Mouse (Mus musculus): ENCODE measurements around the gene Uggt2.

Gene Uggt2

DNA sequence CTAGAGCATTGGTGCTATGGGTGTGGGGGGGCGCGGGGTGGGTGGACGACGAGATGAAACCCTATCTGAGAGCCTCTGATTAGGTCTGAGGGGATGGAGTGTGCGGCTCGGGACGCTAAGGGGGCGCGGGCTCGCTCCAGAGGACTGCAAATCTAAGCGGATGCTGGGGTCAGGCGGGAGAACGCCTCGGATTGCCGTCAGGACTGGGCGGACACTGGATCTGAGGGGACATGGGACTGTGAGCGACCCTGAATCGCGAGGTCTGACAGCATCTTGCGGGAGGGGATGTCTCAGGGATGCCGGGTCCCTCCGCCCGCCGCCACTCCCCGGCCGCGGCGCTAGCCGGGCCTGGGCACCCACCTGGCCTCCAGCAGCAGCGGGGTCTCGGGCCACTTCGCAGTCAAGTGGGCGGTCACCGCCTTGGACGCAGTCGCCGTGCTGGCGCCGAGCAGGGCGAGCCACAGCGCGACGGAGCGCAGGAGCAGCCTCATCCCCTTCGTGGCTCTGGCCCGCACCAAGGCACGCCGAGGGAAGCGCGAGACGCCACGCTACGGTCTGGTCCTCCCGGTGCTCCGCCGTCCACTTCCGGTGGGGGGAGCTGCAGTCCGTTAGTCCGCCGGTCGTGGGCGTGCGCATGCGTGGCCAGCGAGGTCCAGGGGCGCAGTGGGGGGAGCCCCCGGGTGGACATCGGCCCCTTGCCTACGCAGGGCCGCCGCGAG lies at the start of gene Uggt2:
Uggt2 (minus strand) TSS at position 580 of the 719 bp plus-strand sequence.
- DNase-seq: peak; percentile 86

GRCm38 (mm10) chr14:119139381-119139950 lies 40.2 kb upstream of the Uggt2 start:
- no peak for DNase-seq

DNA sequence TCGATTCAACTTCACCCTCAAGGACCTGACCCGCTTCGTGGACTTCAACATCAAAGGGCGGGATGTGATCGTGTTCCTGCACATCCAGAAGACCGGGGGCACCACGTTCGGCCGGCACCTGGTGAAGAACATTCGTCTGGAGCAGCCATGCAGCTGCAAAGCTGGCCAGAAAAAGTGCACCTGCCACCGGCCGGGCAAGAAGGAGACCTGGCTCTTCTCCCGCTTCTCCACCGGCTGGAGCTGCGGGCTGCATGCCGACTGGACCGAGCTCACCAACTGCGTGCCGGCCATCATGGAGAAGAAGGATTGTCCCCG lies 39.5 kb upstream of the Uggt2 start:
- DNase-seq: no peak

- DNase-seq: no peak
Observed at GRCm38 (mm10) chr14:119137906-119138785, 38.9 kb upstream of the Uggt2 start, which contains the start of gene Hs6st3. Gene Hs6st3, plus strand, starts transcription at chr14:119138341.

DNA sequence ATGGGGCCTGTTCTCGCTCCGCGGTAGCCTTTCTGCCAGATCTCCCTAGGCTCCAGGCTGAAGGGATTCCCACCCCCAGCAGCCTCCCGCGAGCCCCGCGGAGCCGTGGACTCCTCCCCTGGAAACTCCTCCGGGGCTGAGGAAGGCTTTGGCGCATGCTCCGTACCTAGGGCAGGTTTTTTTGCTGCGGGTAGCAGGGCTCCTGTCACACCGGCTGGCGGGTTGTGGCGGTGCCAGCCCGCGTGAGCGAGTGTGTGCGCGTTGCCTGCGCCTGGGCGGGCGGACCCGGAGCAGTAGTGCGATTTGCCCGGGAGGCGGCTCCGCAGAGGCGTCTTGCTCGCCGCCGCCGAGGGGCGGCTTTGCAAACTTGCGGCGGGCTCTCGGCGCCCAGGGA lies 38.3 kb upstream of the Uggt2 start:
- peak; percentile 69 for DNase-seq

- DNase-seq: no peak
Observed at GRCm38 (mm10) chr14:119127330-119127729, 28.1 kb upstream of the Uggt2 start.

DNA sequence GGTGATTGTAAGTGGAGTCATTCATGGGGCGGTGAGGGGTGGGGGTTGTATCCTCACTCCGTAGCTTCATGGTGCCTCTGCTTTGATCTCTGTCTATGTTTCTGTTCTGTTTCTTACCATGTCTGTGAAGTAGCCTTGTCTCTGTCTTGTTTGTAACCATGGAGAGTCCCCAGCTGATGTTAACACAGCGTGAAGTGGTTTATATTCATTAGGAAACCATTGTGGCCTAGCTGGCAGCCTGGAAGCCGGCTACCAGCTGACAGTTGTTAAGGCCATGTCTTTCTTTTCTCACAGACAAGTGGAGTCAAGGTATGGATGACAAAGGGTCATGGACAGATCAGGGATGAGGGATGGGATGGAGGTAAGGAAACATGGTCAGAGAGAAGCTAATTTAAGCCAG lies 26.6 kb upstream of the Uggt2 start:
- no peak for DNase-seq

GRCm38 (mm10) chr14:119124061-119124460 lies 24.8 kb upstream of the Uggt2 start:
- peak; percentile 60 for DNase-seq

DNA sequence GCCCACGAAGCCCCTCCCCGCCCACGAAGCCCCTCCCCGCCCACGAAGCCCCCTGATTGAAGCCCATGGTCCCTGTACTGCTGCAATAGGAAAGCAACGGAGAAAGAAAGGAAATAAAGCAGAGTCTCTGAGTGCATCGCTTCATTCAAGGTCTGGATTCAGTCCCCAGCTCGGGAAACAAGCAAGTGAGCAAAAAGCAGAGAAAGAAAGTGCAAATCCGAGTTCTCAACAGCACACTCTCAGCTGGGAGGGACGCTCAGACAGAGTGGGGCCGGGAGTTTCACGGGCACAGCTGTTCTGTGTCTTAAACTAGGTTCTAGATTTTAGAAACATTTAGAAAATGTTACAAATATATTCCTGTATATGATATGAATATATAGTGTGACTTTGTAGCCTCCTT lies 24.4 kb upstream of the Uggt2 start:
- DNase-seq: no peak

GRCm38 (mm10) chr14:119112558-119112957 lies 13.3 kb upstream of the Uggt2 start:
- no peak for DNase-seq

DNA sequence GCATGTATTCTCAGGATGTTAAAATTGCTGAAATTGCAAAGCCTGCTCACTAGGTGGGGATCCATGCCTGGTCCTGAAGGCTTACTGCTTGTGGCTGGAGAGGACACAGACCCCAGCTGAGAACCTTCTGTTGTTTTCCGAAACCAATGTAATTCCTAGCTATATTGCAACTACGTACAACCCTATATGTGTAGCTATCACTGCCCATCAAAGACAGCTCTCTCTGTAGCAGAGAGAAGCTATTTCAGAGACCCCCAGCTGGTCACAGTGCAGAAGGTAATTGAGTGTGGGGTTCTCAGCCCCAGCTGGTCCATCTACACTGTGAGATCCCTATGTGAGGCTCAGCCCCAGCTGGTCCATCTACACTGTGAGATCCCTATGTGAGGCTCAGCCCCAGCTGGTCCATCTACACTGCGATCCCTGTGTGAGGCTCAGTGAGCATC lies 10.6 kb upstream of the Uggt2 start:
- DNase-seq: peak; percentile 18

DNA sequence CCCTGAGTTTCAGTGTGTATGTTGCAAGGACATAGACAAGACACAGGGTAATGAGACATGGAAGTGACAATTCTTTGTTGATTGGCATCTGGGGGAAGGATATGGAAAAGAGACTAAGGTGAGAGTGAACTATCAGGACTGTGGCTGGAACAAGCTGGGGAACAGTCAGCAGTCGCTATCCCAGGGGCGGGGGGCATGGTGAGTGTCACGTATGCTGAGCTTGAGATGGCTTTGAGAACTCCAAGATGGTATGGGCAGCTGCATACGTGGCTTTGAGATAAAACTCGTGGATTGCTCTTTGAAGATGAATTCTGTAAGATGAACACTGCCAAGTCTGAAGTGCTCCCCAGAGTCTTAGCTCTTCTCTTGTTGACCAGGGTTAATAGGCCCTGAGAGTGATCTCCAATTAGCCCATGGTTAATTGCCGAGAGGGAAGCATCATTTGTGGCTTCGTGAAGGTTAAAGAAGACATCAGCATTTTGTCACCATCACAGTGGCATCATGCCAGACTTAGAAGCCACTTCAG lies 9.6 kb upstream of the Uggt2 start:
- DNase-seq: peak; percentile 10

DNA sequence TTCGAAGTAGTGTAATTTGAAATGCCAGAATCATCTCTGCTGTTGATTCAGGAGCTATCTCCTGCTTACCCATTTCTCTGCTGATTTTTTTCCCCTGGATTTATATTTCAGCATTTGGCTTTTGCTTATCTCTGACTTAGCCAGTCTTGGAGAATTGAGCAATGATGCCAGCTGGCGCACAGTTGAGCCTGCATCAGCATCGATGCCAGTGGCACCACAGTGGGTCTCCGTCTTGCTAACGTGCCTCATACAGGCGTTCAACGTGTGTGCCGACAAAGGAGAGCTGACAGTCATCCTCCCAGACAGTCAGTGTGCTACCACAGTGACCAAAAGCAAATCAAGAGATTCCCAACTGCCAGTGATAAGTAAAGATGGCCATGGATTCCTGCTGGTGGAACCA lies 8.4 kb upstream of the Uggt2 start:
- no peak for DNase-seq

- no peak for DNase-seq
Observed at GRCm38 (mm10) chr14:119099570-119099891, 301 bp upstream of the Uggt2 start.

- no peak for DNase-seq
Observed at GRCm38 (mm10) chr14:119061811-119062210, 37.4 kb downstream of the Uggt2 start.

- DNase-seq: no peak
Observed at GRCm38 (mm10) chr14:119060682-119061081, 38.5 kb downstream of the Uggt2 start.

DNA sequence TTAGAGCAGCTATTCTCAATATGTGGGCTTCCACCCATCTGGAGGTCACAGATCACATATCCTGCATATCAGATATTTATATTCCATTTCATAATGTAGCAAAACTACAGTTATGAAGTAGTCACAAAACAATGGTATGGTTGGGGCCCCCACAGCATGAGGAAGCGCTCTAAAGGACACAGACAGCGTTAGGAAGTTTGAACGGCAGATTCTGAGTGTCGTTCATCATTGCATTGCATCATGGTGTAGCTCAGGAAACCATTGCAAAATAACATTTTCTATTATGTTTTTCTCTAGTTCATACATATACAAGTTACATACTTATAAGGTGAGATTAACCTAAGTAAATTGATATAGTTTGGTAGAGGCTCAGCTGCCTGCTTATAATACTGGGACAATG lies 42.2 kb downstream of the Uggt2 start:
- no peak for DNase-seq

- DNase-seq: no peak
Observed at GRCm38 (mm10) chr14:119052969-119053368, 46.3 kb downstream of the Uggt2 start.

DNA sequence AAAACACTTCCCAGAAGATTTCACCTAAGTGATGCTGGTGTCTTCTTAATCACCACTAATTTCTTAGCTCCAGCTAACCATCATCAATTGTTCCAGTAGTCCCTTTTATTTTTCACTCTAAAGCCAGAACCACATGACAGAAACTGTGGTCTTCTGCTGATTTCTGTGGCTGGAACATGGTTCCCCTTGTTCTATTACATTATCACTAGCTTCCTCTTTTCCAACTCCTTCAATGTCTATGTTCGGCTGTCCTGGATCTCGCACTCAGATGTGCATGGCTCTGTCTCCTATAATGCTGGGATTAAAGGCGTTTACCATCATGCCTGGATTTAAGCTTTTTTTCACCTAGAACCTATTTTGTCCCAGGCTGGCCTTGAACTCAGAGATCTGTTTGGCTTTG lies 46.9 kb downstream of the Uggt2 start:
- DNase-seq: no peak

DNA sequence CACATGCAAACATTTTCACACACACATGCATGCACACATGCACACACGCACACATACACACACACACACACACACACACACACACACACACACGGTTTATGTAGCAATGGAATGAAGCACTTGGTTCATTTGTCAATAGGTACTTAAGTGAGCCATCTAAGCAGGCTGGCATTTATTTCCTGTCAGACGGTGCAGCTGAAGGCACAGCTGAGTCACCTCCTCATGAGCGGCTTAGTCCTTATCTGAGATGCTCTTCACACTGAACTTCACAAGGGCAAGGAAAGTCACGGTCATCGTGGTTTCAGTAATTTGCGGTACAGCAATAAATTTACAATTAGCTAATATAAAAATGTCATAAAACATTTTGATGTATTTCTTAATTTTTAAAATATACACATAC lies 55.5 kb downstream of the Uggt2 start:
- DNase-seq: no peak

GRCm38 (mm10) chr14:119040253-119040652 lies 59.0 kb downstream of the Uggt2 start:
- DNase-seq: peak; percentile 45

- DNase-seq: no peak
Observed at GRCm38 (mm10) chr14:119037755-119038154, 61.5 kb downstream of the Uggt2 start.

DNA sequence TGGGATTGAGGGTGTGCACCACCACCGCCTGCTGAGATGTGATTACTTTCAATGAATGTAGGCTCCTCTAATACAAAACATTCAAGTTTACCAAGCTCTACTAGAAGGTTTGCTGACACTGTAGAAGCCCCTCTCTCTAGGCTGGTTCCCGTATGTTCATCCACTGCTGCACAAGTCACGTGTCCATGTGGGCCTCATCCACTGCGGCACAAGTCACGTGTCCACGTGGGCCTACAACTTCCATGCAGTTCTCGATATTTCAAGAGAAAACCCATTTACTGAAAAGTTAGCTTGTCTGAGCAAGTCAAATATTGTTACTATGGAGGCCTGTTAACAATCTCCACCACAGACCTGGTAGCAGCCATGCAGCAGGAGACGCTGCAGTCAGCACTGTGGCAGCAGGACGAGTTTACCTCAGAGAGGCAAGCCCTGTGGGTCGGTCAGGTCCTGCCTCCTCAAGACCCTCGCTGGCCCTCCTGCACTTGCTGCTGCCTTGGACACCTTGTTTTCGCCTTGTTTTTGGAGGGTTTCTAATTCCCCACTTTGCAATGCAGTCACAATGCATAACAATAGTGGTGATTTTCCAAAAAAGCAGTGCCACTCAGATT lies 62.0 kb downstream of the Uggt2 start:
- no peak for DNase-seq
